Mouse (Mus musculus): Measurements from ENCODE around the gene Ap1m1.

Gene Ap1m1

GRCm38 (mm10) chr8:72259862-72260261 lies 20.0 kb downstream of the Ap1m1 start:
- DNase-seq (ENCODE audit: low spot score in 2 of 2), result no peak

- no peak for DNase-seq (ENCODE audit: low spot score in 2 of 2)
Observed at GRCm38 (mm10) chr8:72260585-72260984, 20.8 kb downstream of the Ap1m1 start.

- peak in 1 of 2 experiments; percentile 38 for DNase-seq (ENCODE audit: low spot score in 2 of 2)
Observed at GRCm38 (mm10) chr8:72261019-72261418, 21.2 kb downstream of the Ap1m1 start.

- no peak for DNase-seq (ENCODE audit: low spot score in 2 of 2)
Observed at GRCm38 (mm10) chr8:72261431-72261830, 21.6 kb downstream of the Ap1m1 start.

GRCm38 (mm10) chr8:72261872-72262271 lies 22.1 kb downstream of the Ap1m1 start:
- DNase-seq (ENCODE audit: low spot score in 2 of 2), result no peak

- DNase-seq (ENCODE audit: low spot score in 2 of 2), result no peak
Observed at GRCm38 (mm10) chr8:72262756-72263155, 22.9 kb downstream of the Ap1m1 start.

GRCm38 (mm10) chr8:72263451-72263850 lies 23.6 kb downstream of the Ap1m1 start:
- DNase-seq (ENCODE audit: low spot score in 2 of 2), result no peak

- no peak for DNase-seq (ENCODE audit: low spot score in 2 of 2)
Observed at GRCm38 (mm10) chr8:72265342-72265741, 25.5 kb downstream of the Ap1m1 start.

- DNase-seq (ENCODE audit: low spot score in 2 of 2), result no peak
Observed at GRCm38 (mm10) chr8:72266671-72267070, 26.9 kb downstream of the Ap1m1 start.

- no peak for DNase-seq (ENCODE audit: low spot score in 2 of 2)
Observed at GRCm38 (mm10) chr8:72267106-72267505, 27.3 kb downstream of the Ap1m1 start.

GRCm38 (mm10) chr8:72268356-72268755 lies 28.5 kb downstream of the Ap1m1 start:
- no peak for DNase-seq (ENCODE audit: low spot score in 2 of 2)

- DNase-seq (ENCODE audit: low spot score in 2 of 2), result no peak
Observed at GRCm38 (mm10) chr8:72270606-72271005, 30.8 kb downstream of the Ap1m1 start.

- DNase-seq (ENCODE audit: low spot score in 2 of 2), result no peak
Observed at GRCm38 (mm10) chr8:72271051-72271660, 31.3 kb downstream of the Ap1m1 start.

GRCm38 (mm10) chr8:72271691-72272090 lies 31.9 kb downstream of the Ap1m1 start:
- no peak for DNase-seq (ENCODE audit: low spot score in 2 of 2)

- DNase-seq (ENCODE audit: low spot score in 2 of 2), result peak; percentile 29 to 54
Observed at GRCm38 (mm10) chr8:72272361-72272760, 32.5 kb downstream of the Ap1m1 start.

GRCm38 (mm10) chr8:72273111-72273770 lies 33.4 kb downstream of the Ap1m1 start:
- no peak for DNase-seq (ENCODE audit: low spot score in 2 of 2)

GRCm38 (mm10) chr8:72273807-72274206 lies 34.0 kb downstream of the Ap1m1 start:
- DNase-seq (ENCODE audit: low spot score in 2 of 2), result no peak

GRCm38 (mm10) chr8:72277244-72277643 lies 37.4 kb downstream of the Ap1m1 start:
- DNase-seq (ENCODE audit: low spot score in 2 of 2), result no peak

GRCm38 (mm10) chr8:72279151-72279550 lies 39.3 kb downstream of the Ap1m1 start:
- DNase-seq (ENCODE audit: low spot score in 2 of 2), result no peak

- DNase-seq (ENCODE audit: low spot score in 2 of 2), result peak in 1 of 2 experiments; percentile 25
Observed at GRCm38 (mm10) chr8:72281634-72282033, 41.8 kb downstream of the Ap1m1 start.

- DNase-seq (ENCODE audit: low spot score in 2 of 2), result no peak
Observed at GRCm38 (mm10) chr8:72285285-72285684, 45.5 kb downstream of the Ap1m1 start.

GRCm38 (mm10) chr8:72289051-72289450 lies 49.2 kb downstream of the Ap1m1 start:
- DNase-seq (ENCODE audit: low spot score in 2 of 2), result no peak

- no peak for DNase-seq (ENCODE audit: low spot score in 2 of 2)
Observed at GRCm38 (mm10) chr8:72291104-72291503, 51.3 kb downstream of the Ap1m1 start.

GRCm38 (mm10) chr8:72293309-72293708 lies 53.5 kb downstream of the Ap1m1 start:
- DNase-seq (ENCODE audit: low spot score in 2 of 2), result no peak

Data from cerebellum, postnatal 4 days (tissue).